Mouse (Mus musculus) thymus, adult 2 months (tissue): Measurements from ENCODE around the gene Pld5. TPM values are rescaled to one million over a fixed set of nuclear protein-coding genes. Genes with fewer than 3 reads are reported as not detected.

Experiments used
- DNase-seq: peaks from one replicate; pipeline ENCODE4 v3.0.0; 2021
- H3K27ac ChIP-seq: fragments of 200-500 bp; 2 replicates; pipeline ENCODE4 v1.5.1; 2012; ENCODE audit warnings: low read length, control low read depth; ENCODE audit not compliant: control insufficient read depth, insufficient read depth
- H3K27me3 ChIP-seq: fragments of 200-500 bp; 2 replicates; pipeline ENCODE4 v1.6.1; 2012; ENCODE audit warnings: mild to moderate bottlenecking, low read length, moderate library complexity, mixed read lengths; ENCODE audit not compliant: control insufficient read depth, insufficient read depth
- H3K36me3 ChIP-seq: fragments of 200-500 bp; 2 replicates; pipeline ENCODE4 v1.6.1; 2012; ENCODE audit warnings: mild to moderate bottlenecking, low read length, moderate library complexity; ENCODE audit not compliant: control insufficient read depth, insufficient read depth
- H3K4me1 ChIP-seq: fragments of 200-500 bp; replicated peaks from 2 replicates; pipeline ENCODE4 v1.6.1; 2012; ENCODE audit warnings: low read length; ENCODE audit not compliant: control insufficient read depth, insufficient read depth
- H3K4me3 ChIP-seq: fragments of 200-500 bp; 2 replicates; pipeline ENCODE4 v1.5.1; 2012; ENCODE audit warnings: mild to moderate bottlenecking, low read length, control low read depth, moderate library complexity; ENCODE audit not compliant: control insufficient read depth, insufficient read depth
- CTCF ChIP-seq: fragments of 200-500 bp; IDR thresholded peaks from 2 replicates; pipeline ENCODE4 v1.5.1; 2012; ENCODE audit warnings: mild to moderate bottlenecking, control low read depth, low read length, moderate library complexity, borderline replicate concordance; ENCODE audit not compliant: control insufficient read depth, poor library complexity, insufficient read depth; ENCODE audit errors: extremely low read depth
- POLR2A ChIP-seq: fragments of 200-500 bp; IDR thresholded peaks from 2 replicates; pipeline ENCODE4 v1.6.1; 2012; ENCODE audit warnings: mild to moderate bottlenecking, low read length, control low read depth, moderate library complexity; ENCODE audit not compliant: control insufficient read depth, poor library complexity, insufficient read depth; ENCODE audit errors: extremely low read depth
- WGBS: fragments of 180-500 bp; shearing (Covaris S2); methylation state at CpG from one replicate; pipeline ENCODE4 v1.1.7; 2018; 5-methylcytosine and 5-hydroxymethylcytosine counted together
- polyA plus RNA-seq: library from polyadenylated mRNA; depleted of rRNA; stranded (reverse); fragments of >200 nt; gene quantifications from 2 replicates; pipeline ENCODE4 v1.2.3, GENCODE M21; 2012

Gene Pld5
- polyA plus RNA-seq, 1 experiment = 0.08 TPM

- no peak overlapping the region for H3K27ac ChIP-seq
- H3K27me3 ChIP-seq = no peaks in the 10 kb centered on the region
- no peak for TF ChIP-seq CTCF
- TF ChIP-seq POLR2A = no peak
- no peaks in the 10 kb centered on the region for H3K36me3 ChIP-seq
- H3K4me1 ChIP-seq = no peaks in the 10 kb centered on the region
- DNase-seq = no peak
- WGBS = 95% methylated on average over 9 of the region's 9 CpGs
- H3K4me3 ChIP-seq = no peak overlapping the region
These were observed 27.0 kb downstream of the Pld5 start for GRCm38 (mm10) chr1:176247885-176248716.

GRCm38 (mm10) chr1:176239199-176239598, 35.9 kb downstream of the Pld5 start:
- Histone ChIP-seq H3K27me3 (no peaks in the 10 kb centered on the region), H3K4me1 (no peaks in the 10 kb centered on the region), H3K4me3 (no peak overlapping the region), H3K27ac (no peak overlapping the region), H3K36me3 (no peaks in the 10 kb centered on the region)
- WGBS = 91% methylated on average over 2 of the region's 2 CpGs
- DNase-seq = no peak
- no peak for TF ChIP-seq POLR2A
- TF ChIP-seq CTCF = no peak

- TF ChIP-seq CTCF = no peak
- no peak for TF ChIP-seq POLR2A
- H3K27ac ChIP-seq = no peak overlapping the region
- no peaks in the 10 kb centered on the region for H3K4me1 ChIP-seq
- DNase-seq = no peak
- no peaks in the 10 kb centered on the region for H3K36me3 ChIP-seq
- 19% methylated on average over 10 of the region's 10 CpGs for WGBS
- H3K4me3 ChIP-seq = no peak overlapping the region
- H3K27me3 ChIP-seq = no peaks in the 10 kb centered on the region
These were observed 51.3 kb downstream of the Pld5 start for GRCm38 (mm10) chr1:176223794-176224193.

GRCm38 (mm10) chr1:176223196-176223595, 51.9 kb downstream of the Pld5 start:
- peak; percentile 3 for DNase-seq
- H3K36me3 ChIP-seq = no peaks in the 10 kb centered on the region
- no peaks in the 10 kb centered on the region for H3K4me1 ChIP-seq
- TF ChIP-seq CTCF (peak; percentile 25; the same call in 1 of the 2 replicates), POLR2A (no peak)
- H3K27ac ChIP-seq = no peak overlapping the region
- H3K4me3 ChIP-seq = no peak overlapping the region
- WGBS = 11% methylated on average over 12 of the region's 12 CpGs
- H3K27me3 ChIP-seq = no peaks in the 10 kb centered on the region

- Histone ChIP-seq H3K27me3 (no peaks in the 10 kb centered on the region), H3K36me3 (no peaks in the 10 kb centered on the region), H3K4me1 (no peaks in the 10 kb centered on the region), H3K4me3 (no peak overlapping the region), H3K27ac (no peak overlapping the region)
- DNase-seq = no peak
- WGBS = 89% methylated on average over 5 of the region's 5 CpGs
- no peak for TF ChIP-seq POLR2A
- no peak for TF ChIP-seq CTCF
These were observed 56.9 kb downstream of the Pld5 start for GRCm38 (mm10) chr1:176218217-176218616.

GRCm38 (mm10) chr1:176213645-176214221, 61.4 kb downstream of the Pld5 start:
- no peaks in the 10 kb centered on the region for H3K36me3 ChIP-seq
- H3K27ac ChIP-seq = no peak overlapping the region
- H3K4me1 ChIP-seq = no peaks in the 10 kb centered on the region
- H3K27me3 ChIP-seq = no peaks in the 10 kb centered on the region
- TF ChIP-seq POLR2A (no peak), CTCF (no peak)
- 72% methylated on average over 17 of the region's 17 CpGs for WGBS
- no peak overlapping the region for H3K4me3 ChIP-seq
- DNase-seq = no peak
